Mouse (Mus musculus): Measurements from ENCODE around the gene Cabp1. TPM values are rescaled to one million over a fixed set of nuclear protein-coding genes. Genes with fewer than 3 reads are reported as not detected.

The Cabp1 gene
- polyA plus RNA-seq, 1 experiment from 2014 or later: 5.0 TPM

- Histone ChIP-seq H3K9ac (ENCODE audit: low read depth, low read length) (no peak overlapping the region), H3K4me1 (replicated peaks; ENCODE audit: control insufficient read depth, insufficient read depth, low read length) (no peaks in the 10 kb centered on the region; the same call in 1 of the 2 replicates), H3K27me3 (ENCODE audit: control insufficient read depth, insufficient read depth, low read length) (peaks cover 11% of the 10 kb centered on the region), H3K27ac (ENCODE audit: low read depth, low read length) (no peak overlapping the region), H3K9me3 (ENCODE audit: control insufficient read depth, low read length) (no peaks in the 10 kb centered on the region), H3K4me3 (ENCODE audit: low read depth, low read length) (no peak overlapping the region), H3K4me2 (replicated peaks; ENCODE audit: low read depth, low read length) (no peak overlapping the region), H3K36me3 (ENCODE audit: control insufficient read depth, insufficient read depth, low read length) (no peaks in the 10 kb centered on the region)
- DNase-seq (ENCODE audit: low spot score): no peak
- ATAC-seq (ENCODE audit: low FRiP score): no peak
- WGBS: 92% methylated on average over 14 of the region's 14 CpGs
Observed at GRCm38 (mm10) chr5:115233031-115233780, 39.0 kb upstream of the Cabp1 start.

- no peak overlapping the region for H3K4me2 ChIP-seq (replicated peaks; ENCODE audit: low read depth, low read length)
- H3K4me3 ChIP-seq (ENCODE audit: low read depth, low read length): no peak overlapping the region
- no peaks in the 10 kb centered on the region for H3K36me3 ChIP-seq (ENCODE audit: control insufficient read depth, insufficient read depth, low read length)
- H3K9ac ChIP-seq (ENCODE audit: low read depth, low read length): no peak overlapping the region
- DNase-seq (ENCODE audit: low spot score) (no peak), ATAC-seq (ENCODE audit: low FRiP score) (no peak)
- no peaks in the 10 kb centered on the region; the same call in 1 of the 2 replicates for H3K4me1 ChIP-seq (replicated peaks; ENCODE audit: control insufficient read depth, insufficient read depth, low read length)
- H3K27ac ChIP-seq (ENCODE audit: low read depth, low read length): no peak overlapping the region
- peaks cover 11% of the 10 kb centered on the region for H3K27me3 ChIP-seq (ENCODE audit: control insufficient read depth, insufficient read depth, low read length)
- H3K9me3 ChIP-seq (ENCODE audit: control insufficient read depth, low read length): no peaks in the 10 kb centered on the region
- 78% methylated on average over 6 of the region's 6 CpGs for WGBS
Observed at GRCm38 (mm10) chr5:115232516-115232915, 38.3 kb upstream of the Cabp1 start.

- ATAC-seq (ENCODE audit: low FRiP score): no peak
- 46% methylated on average over 16 of the region's 16 CpGs for WGBS
- Histone ChIP-seq H3K4me1 (replicated peaks; ENCODE audit: control insufficient read depth, insufficient read depth, low read length) (no peaks in the 10 kb centered on the region; the same call in 1 of the 2 replicates), H3K27me3 (ENCODE audit: control insufficient read depth, insufficient read depth, low read length) (peaks cover 11% of the 10 kb centered on the region), H3K27ac (ENCODE audit: low read depth, low read length) (no peak overlapping the region), H3K36me3 (ENCODE audit: control insufficient read depth, insufficient read depth, low read length) (no peaks in the 10 kb centered on the region), H3K4me3 (ENCODE audit: low read depth, low read length) (no peak overlapping the region), H3K9me3 (ENCODE audit: control insufficient read depth, low read length) (no peaks in the 10 kb centered on the region), H3K9ac (ENCODE audit: low read depth, low read length) (no peak overlapping the region), H3K4me2 (replicated peaks; ENCODE audit: low read depth, low read length) (no peak overlapping the region)
- no peak for DNase-seq (ENCODE audit: low spot score)
Observed at GRCm38 (mm10) chr5:115231552-115232120, 37.5 kb upstream of the Cabp1 start.

- ATAC-seq (ENCODE audit: low FRiP score): no peak
- Histone ChIP-seq H3K4me1 (replicated peaks; ENCODE audit: control insufficient read depth, insufficient read depth, low read length) (no peaks in the 10 kb centered on the region; the same call in 1 of the 2 replicates), H3K36me3 (ENCODE audit: control insufficient read depth, insufficient read depth, low read length) (no peaks in the 10 kb centered on the region), H3K4me3 (ENCODE audit: low read depth, low read length) (no peak overlapping the region), H3K4me2 (replicated peaks; ENCODE audit: low read depth, low read length) (no peak overlapping the region), H3K9ac (ENCODE audit: low read depth, low read length) (no peak overlapping the region), H3K27ac (ENCODE audit: low read depth, low read length) (no peak overlapping the region), H3K27me3 (ENCODE audit: control insufficient read depth, insufficient read depth, low read length) (peaks cover 11% of the 10 kb centered on the region), H3K9me3 (ENCODE audit: control insufficient read depth, low read length) (no peaks in the 10 kb centered on the region)
- 44% methylated on average over 15 of the region's 15 CpGs for WGBS
- no peak for DNase-seq (ENCODE audit: low spot score)
Observed at GRCm38 (mm10) chr5:115230830-115231551, 36.8 kb upstream of the Cabp1 start.

- 68% methylated on average over 3 of the region's 3 CpGs for WGBS
- no peak overlapping the region for H3K4me3 ChIP-seq (ENCODE audit: low read depth, low read length)
- H3K4me1 ChIP-seq (replicated peaks; ENCODE audit: control insufficient read depth, insufficient read depth, low read length): no peaks in the 10 kb centered on the region
- peaks cover 3% of the 10 kb centered on the region; the same call in 1 of the 2 replicates for H3K27me3 ChIP-seq (ENCODE audit: control insufficient read depth, insufficient read depth, low read length)
- no peak overlapping the region for H3K27ac ChIP-seq (ENCODE audit: low read depth, low read length)
- H3K9ac ChIP-seq (ENCODE audit: low read depth, low read length): no peak overlapping the region
- H3K9me3 ChIP-seq (ENCODE audit: control insufficient read depth, low read length): no peaks in the 10 kb centered on the region
- DNase-seq (ENCODE audit: low spot score) (no peak), ATAC-seq (ENCODE audit: low FRiP score) (no peak)
- no peaks in the 10 kb centered on the region for H3K36me3 ChIP-seq (ENCODE audit: control insufficient read depth, insufficient read depth, low read length)
- no peak overlapping the region for H3K4me2 ChIP-seq (replicated peaks; ENCODE audit: low read depth, low read length)
Observed at GRCm38 (mm10) chr5:115222485-115222884, 28.3 kb upstream of the Cabp1 start.

- no peak for ATAC-seq (ENCODE audit: low FRiP score)
- DNase-seq (ENCODE audit: low spot score): no peak
- Histone ChIP-seq H3K4me2 (replicated peaks; ENCODE audit: low read depth, low read length) (no peak overlapping the region), H3K4me1 (replicated peaks; ENCODE audit: control insufficient read depth, insufficient read depth, low read length) (no peaks in the 10 kb centered on the region), H3K4me3 (ENCODE audit: low read depth, low read length) (no peak overlapping the region), H3K27me3 (ENCODE audit: control insufficient read depth, insufficient read depth, low read length) (peaks cover 3% of the 10 kb centered on the region; the same call in 1 of the 2 replicates), H3K27ac (ENCODE audit: low read depth, low read length) (no peak overlapping the region), H3K9ac (ENCODE audit: low read depth, low read length) (no peak overlapping the region), H3K36me3 (ENCODE audit: control insufficient read depth, insufficient read depth, low read length) (no peaks in the 10 kb centered on the region), H3K9me3 (ENCODE audit: control insufficient read depth, low read length) (no peaks in the 10 kb centered on the region)
- WGBS: 40% methylated on average over 13 of the region's 13 CpGs
Observed at GRCm38 (mm10) chr5:115220931-115221640, 26.9 kb upstream of the Cabp1 start.

- peaks cover 9% of the 10 kb centered on the region for H3K27me3 ChIP-seq (ENCODE audit: control insufficient read depth, insufficient read depth, low read length)
- WGBS: 94% methylated on average over 12 of the region's 12 CpGs
- no peak overlapping the region for H3K27ac ChIP-seq (ENCODE audit: low read depth, low read length)
- H3K4me2 ChIP-seq (replicated peaks; ENCODE audit: low read depth, low read length): no peak overlapping the region
- H3K9ac ChIP-seq (ENCODE audit: low read depth, low read length): no peak overlapping the region
- ATAC-seq (ENCODE audit: low FRiP score) (no peak), DNase-seq (ENCODE audit: low spot score) (no peak)
- no peaks in the 10 kb centered on the region for H3K36me3 ChIP-seq (ENCODE audit: control insufficient read depth, insufficient read depth, low read length)
- no peaks in the 10 kb centered on the region; the same call in none of the 2 replicates for H3K4me1 ChIP-seq (replicated peaks; ENCODE audit: control insufficient read depth, insufficient read depth, low read length)
- H3K4me3 ChIP-seq (ENCODE audit: low read depth, low read length): no peak overlapping the region
- H3K9me3 ChIP-seq (ENCODE audit: control insufficient read depth, low read length): no peaks in the 10 kb centered on the region
Observed at GRCm38 (mm10) chr5:115217998-115218397, 23.8 kb upstream of the Cabp1 start.

Measured in hindbrain, embryonic 11.5 days (tissue).